Mouse (Mus musculus) left cerebral cortex, postnatal 25 days (tissue): ENCODE results near the gene Zc3h6. TPM values are rescaled to one million over a fixed set of nuclear protein-coding genes. Genes with fewer than 3 reads are reported as not detected.

ENCODE experiments used
- DNase-seq, 2 experiments: peaks; one replicate each; pipeline ENCODE4 v3.0.0; 2022; ENCODE audit warnings: low spot score in 2 of 2, mixed read lengths in 1 of 2
- intact Hi-C: fragments of 180-260 bp; cut with DNase I; formaldehyde crosslinking; loops from one replicate; pipeline ENCODE4 v1.15.1; 2025
- total RNA-seq, 2 experiments: library from RNA; stranded (reverse); gene quantifications; 2 replicates each; pipeline ENCODE4 v1.2.3; 2021

Zc3h6 gene
- 10 to 100 TPM; 15.0 to 16.0 TPM for total RNA-seq

DNA sequence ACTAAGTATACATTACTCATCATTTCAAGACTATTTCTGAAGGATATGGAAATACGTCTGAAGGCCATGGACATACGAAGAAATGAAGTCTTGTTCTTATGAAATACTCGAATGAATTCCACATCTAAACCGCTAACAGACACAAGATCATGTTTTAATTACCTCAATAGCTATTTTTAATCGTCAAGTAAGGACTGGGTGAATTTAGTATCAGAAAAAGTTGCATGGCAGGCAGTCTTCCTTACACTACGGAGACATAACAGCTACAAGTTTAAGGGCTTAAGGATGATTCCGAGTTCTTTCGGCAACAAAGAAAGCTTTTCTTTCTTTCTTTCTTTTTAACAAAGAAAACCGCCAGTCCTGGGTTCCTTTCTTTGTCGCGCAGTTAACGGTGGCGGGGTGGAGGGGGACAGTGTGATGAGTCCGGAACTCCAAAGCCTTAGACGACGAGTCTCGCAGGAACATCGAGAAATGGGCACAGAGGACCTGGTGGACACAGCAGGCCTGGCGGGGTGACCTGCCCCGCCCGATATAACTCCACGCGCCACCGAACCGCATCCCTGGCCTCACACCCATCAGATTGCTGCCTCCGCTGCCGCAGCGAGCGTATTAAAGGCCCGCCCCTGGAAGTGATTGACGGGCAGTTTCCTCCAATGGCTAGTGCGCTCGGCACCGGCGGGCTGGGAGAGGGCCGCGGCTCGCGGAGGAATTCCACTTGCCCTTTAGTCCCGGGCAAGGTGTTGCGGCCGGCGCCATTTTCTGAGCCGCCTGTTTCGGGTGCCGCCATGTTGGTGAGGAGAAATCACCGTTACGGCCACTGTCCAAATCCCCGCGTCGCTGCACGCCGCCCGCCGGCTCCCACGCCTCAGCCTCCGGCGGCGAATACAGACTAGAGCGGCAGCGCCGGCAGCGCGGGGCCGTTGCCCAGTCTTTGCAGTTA, at the start of gene Zc3h6:
Gene Zc3h6 (plus strand): TSS at position 762 of the 940 bp plus-strand sequence.
- intact Hi-C loops: loop anchor here (5.0 kb wide), 1 partner anchor 100 kb away; the partner anchor contains the start of gene Ttl
- DNase-seq: peak; percentile 99

DNA sequence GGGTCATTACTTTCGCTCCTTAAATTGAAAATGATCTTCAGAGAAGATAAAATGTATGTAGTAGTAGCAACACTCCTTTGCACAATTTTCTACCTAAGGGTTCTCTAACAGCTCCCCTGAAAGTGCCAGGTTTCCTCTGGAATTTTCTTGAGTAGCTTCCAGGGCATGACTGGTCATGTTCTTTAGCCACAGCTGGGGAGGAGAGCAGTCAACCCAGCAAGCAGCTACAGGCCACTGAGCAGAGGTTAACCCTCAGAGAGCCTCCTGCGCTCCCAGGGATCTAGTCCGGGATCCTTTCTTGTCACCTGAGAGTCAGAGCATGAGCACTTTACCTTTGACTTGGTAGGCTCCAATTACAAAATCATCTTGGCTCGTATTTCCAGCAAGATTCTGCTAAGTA, 42.4 kb upstream of the Zc3h6 start:
- intact Hi-C loops: no loop called here
- DNase-seq: no peak

GRCm38 (mm10) chr2:128928446-128928845, 38.8 kb upstream of the Zc3h6 start:
- peak; percentile 7 to 60 for DNase-seq
- intact Hi-C loops: no loop called here

GRCm38 (mm10) chr2:128930704-128931103, 36.5 kb upstream of the Zc3h6 start:
- intact Hi-C loops: no loop called here
- no peak for DNase-seq

DNA sequence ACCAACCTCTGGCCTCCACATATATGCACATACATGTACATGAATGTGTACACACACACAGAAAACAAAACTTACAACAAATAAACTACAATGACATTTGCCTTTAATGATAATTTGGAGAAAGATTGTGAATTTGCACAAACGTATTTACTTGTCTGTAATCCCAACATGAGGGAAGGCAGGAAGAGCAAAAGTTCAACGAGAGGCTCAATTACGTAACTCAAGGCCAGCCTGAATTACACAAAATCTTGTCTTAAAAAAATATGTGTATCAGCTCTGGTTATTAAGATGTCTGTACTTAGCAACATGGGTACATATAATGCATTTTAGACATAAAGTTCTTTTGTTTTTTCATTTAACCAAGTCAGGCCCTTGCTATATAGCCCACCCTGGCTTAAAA, 30.9 kb upstream of the Zc3h6 start:
- no peak for DNase-seq
- intact Hi-C loops: no loop called here

- peak; percentile 96 to 98 for DNase-seq
- intact Hi-C loops: loop anchor here (10.0 kb wide), 3 partner anchors 249 to 531 kb away; partner anchors contain the start of gene Mertk
Observed at GRCm38 (mm10) chr2:128943538-128944528, 23.4 kb upstream of the Zc3h6 start, which contains the start of gene Zc3h8. Gene Zc3h8, minus strand, starts transcription at chr2:128944077.

GRCm38 (mm10) chr2:128947962-128948588, 19.1 kb upstream of the Zc3h6 start:
- DNase-seq: peak; percentile 24 to 54
- intact Hi-C loops: loop anchor here (5.0 to 10.0 kb wide), 6 partner anchors 119 to 527 kb away; partner anchors contain the start of genes Mertk and Ttl

- DNase-seq: no peak
- intact Hi-C loops: no loop called here
Observed at GRCm38 (mm10) chr2:128954186-128954585, 13.0 kb upstream of the Zc3h6 start.

GRCm38 (mm10) chr2:128965505-128966105, 1.6 kb upstream of the Zc3h6 start:
- intact Hi-C loops: loop anchor here (5.0 kb wide), 1 partner anchor 102 kb away; the partner anchor contains the start of gene Ttl
- no peak for DNase-seq

GRCm38 (mm10) chr2:128966236-128966635, 966 bp upstream of the Zc3h6 start:
- no peak for DNase-seq
- intact Hi-C loops: loop anchor here (5.0 kb wide), 1 partner anchor 101 kb away; the partner anchor contains the start of gene Ttl

DNA sequence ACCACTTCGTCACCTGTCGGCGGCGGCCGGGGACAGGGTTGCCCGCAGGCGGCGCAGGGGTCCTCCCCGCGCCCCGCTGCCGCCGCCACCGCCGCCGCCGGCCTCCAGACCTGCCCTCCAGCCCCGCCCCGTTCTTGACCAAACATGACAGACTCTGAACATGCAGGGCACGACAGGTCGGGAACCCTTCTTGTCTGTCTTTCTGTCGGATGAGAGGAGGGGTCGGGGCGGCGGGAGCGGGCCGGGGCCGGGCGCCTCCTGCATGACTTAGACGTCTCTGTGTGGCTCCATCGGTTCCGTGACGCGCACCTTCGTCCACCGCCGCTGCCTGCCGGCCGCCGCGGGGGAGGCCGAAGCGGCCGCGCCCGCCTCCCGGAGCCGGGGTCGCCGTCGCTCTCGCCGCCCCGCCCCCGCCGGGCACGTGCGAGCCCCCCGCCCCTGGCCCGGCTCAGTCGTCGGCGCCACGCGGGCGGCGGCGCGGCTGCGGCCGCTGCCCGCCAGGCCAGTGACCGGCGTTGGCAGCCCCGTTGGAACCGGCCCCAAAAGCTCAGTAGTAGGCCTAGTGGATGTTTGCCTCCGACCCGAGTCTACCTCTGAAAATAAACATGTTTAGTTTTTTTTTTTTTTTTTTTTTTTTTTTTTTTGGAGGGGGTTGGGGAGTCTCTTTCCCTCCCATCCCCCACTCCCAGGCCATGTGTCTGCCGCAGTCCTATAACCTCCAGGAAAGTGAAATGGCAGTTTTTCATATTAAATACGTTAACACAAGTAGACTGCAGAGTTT, 649 bp downstream of the Zc3h6 start, which contains the start of gene Gm10762:
Gene Gm10762 (minus strand): TSS at position 65 of the 781 bp plus-strand sequence.
- DNase-seq: peak; percentile 59 to 67
- intact Hi-C loops: loop anchor here (5.0 kb wide), 1 partner anchor 99 kb away; the partner anchor contains the start of gene Ttl

GRCm38 (mm10) chr2:128968475-128969083, 1.4 kb downstream of the Zc3h6 start:
- DNase-seq: no peak
- intact Hi-C loops: loop anchor here (5.0 kb wide), 1 partner anchor 99 kb away; the partner anchor contains the start of gene Ttl

DNA sequence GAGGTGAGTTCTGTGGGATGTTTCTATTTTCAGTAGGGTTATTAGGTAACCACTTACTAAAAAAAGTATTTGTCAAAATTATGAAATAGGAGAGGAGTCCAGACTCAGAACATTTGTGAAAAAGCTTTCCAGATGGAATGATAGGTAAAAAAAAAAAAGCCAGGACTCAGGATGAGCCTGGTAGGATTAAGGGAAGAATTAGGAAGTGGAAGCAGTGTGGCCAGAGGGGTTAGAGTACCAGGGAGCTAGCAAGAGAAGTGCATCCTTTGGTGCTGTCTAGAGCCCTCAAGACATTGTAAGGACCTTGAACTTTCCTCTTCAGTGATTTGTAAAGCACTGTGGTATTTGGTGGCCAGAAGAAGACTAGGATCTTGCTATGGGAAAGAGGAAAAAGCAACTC, 5.1 kb downstream of the Zc3h6 start:
- no peak for DNase-seq
- intact Hi-C loops: no loop called here

- intact Hi-C loops: no loop called here
- DNase-seq: no peak
Observed at GRCm38 (mm10) chr2:128975572-128975971, 8.4 kb downstream of the Zc3h6 start.

DNA sequence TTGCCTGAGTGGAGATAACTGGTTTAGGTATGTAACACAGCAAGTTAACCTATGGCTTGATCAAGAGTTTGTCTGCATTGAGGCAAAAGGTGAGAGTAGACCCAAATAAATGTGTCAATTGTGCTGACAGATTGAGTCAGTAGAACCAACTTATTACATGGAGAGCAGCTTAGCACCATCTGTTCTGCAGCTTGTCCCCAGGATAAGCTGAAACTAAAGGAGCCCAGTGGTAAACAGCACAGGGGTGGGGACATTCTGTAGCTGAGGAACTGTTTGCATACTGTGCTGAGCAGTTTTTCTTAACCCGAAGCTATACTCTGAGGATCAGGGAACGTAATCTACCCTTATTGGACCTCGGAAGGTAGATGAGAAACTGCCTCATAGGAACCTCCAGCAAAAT, 17.5 kb downstream of the Zc3h6 start:
- intact Hi-C loops: no loop called here
- DNase-seq: peak in 1 of 2 experiments; percentile 34

DNA sequence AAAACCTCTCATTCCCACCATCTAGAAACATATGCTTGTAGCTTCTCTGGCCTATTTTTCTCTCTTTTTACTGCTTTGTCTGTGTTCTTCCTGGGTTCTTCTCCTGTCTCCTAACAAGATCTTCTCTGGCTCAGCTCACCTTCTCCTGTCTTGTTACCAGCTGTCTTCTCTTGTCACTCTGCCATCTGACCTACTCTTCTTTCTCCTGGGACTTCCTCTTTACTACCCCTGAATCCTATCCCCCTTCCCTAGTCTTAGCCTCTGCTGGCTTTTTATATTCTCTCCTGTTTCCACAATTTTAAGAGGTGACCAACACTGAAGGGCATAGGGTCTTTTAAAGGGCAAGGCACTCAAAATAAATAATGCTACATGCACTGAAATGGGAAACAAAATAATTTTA, 37.7 kb downstream of the Zc3h6 start:
- DNase-seq: no peak
- intact Hi-C loops: no loop called here

DNA sequence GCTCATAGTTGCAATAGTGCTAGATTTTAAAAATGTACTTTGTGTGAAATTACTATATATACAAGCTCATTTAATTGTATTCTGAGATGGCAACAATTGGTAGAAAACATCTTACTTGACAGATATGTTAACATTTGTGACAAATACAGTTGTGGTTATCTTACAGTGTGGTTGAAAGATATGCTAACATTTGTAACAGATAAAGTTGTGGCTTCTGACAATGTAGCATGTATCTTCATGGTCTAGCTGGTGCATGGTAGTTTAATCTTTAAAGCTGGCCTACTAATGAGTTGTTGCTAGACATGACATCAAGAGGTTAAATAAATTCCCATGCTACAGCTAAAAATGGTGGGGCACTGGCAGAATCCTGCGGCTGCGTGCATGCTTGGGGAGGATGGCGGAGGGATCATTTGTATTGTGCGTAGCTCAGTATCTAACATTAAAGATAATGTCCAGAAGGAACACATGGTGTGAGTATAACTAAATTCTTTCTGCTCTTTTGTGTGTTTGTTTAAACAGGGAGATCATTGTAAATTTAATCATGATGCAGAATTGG, 39.1 kb downstream of the Zc3h6 start:
- no peak for DNase-seq
- intact Hi-C loops: no loop called here
